Mouse (Mus musculus) kidney, postnatal 14 days (tissue): ENCODE measurements around the gene Socs5.

Source experiments
- DNase-seq: peaks from one replicate; pipeline ENCODE4 v3.0.0; 2022; ENCODE audit warnings: mixed read lengths

The Socs5 gene

GRCm38 (mm10) chr17:87108507-87109292 lies 1.2 kb downstream of the Socs5 start:
- DNase-seq: no peak

- no peak for DNase-seq
These were observed 2.0 kb downstream of the Socs5 start for GRCm38 (mm10) chr17:87109504-87109903.

- DNase-seq: no peak
These were observed 5.5 kb downstream of the Socs5 start for GRCm38 (mm10) chr17:87112852-87113592.

GRCm38 (mm10) chr17:87115615-87116014 lies 8.1 kb downstream of the Socs5 start:
- DNase-seq: no peak

- no peak for DNase-seq
These were observed 11.6 kb downstream of the Socs5 start for GRCm38 (mm10) chr17:87118966-87119526.

GRCm38 (mm10) chr17:87125344-87125743 lies 17.9 kb downstream of the Socs5 start:
- DNase-seq: no peak

- no peak for DNase-seq
These were observed 24.8 kb downstream of the Socs5 start for GRCm38 (mm10) chr17:87132258-87132657.

- peak; percentile 27 for DNase-seq
These were observed 26.3 kb downstream of the Socs5 start for GRCm38 (mm10) chr17:87133823-87134222.

GRCm38 (mm10) chr17:87134631-87135030 lies 27.2 kb downstream of the Socs5 start:
- DNase-seq: no peak

GRCm38 (mm10) chr17:87135741-87136140 lies 28.3 kb downstream of the Socs5 start:
- no peak for DNase-seq

- no peak for DNase-seq
These were observed 33.9 kb downstream of the Socs5 start for GRCm38 (mm10) chr17:87141188-87141935.

GRCm38 (mm10) chr17:87142271-87142670 lies 34.8 kb downstream of the Socs5 start:
- peak; percentile 74 for DNase-seq

- DNase-seq: no peak
These were observed 35.7 kb downstream of the Socs5 start for GRCm38 (mm10) chr17:87143186-87143585.

GRCm38 (mm10) chr17:87146415-87147021 lies 39.0 kb downstream of the Socs5 start:
- no peak for DNase-seq

GRCm38 (mm10) chr17:87149762-87150161 lies 42.3 kb downstream of the Socs5 start:
- DNase-seq: no peak

GRCm38 (mm10) chr17:87152984-87153383 lies 45.5 kb downstream of the Socs5 start:
- no peak for DNase-seq

GRCm38 (mm10) chr17:87155664-87156063 lies 48.2 kb downstream of the Socs5 start:
- DNase-seq: no peak

- peak; percentile 26 for DNase-seq
These were observed 50.3 kb downstream of the Socs5 start for GRCm38 (mm10) chr17:87157739-87158138.

- DNase-seq: no peak
These were observed 51.1 kb downstream of the Socs5 start for GRCm38 (mm10) chr17:87158597-87158996.

- DNase-seq: no peak
These were observed 52.8 kb downstream of the Socs5 start for GRCm38 (mm10) chr17:87160270-87160669.

GRCm38 (mm10) chr17:87164312-87164922 lies 56.9 kb downstream of the Socs5 start:
- no peak for DNase-seq

GRCm38 (mm10) chr17:87167407-87167806 lies 59.9 kb downstream of the Socs5 start:
- no peak for DNase-seq
